Mouse (Mus musculus) testis, adult 2 months (tissue): ENCODE measurements around the gene Serpinh1. TPM values are rescaled to one million over a fixed set of nuclear protein-coding genes. Genes with fewer than 3 reads are reported as not detected.
A peak's percentile ranks its signal among the peaks of the same experiment; 100 is the strongest.

ENCODE experiments used
- H3K27ac ChIP-seq: fragments of 200-500 bp; 2 replicates; pipeline ENCODE4 v1.5.1; 2012; ENCODE audit warnings: low read depth, low read length; ENCODE audit not compliant: control insufficient read depth, insufficient read depth
- H3K27me3 ChIP-seq: fragments of 200-500 bp; 2 replicates; pipeline ENCODE4 v1.6.1; 2012; ENCODE audit warnings: mild to moderate bottlenecking, low read length, moderate library complexity; ENCODE audit not compliant: control insufficient read depth, insufficient read depth
- H3K36me3 ChIP-seq: fragments of 200-500 bp; 2 replicates; pipeline ENCODE4 v1.6.1; 2012; ENCODE audit warnings: mild to moderate bottlenecking, low read length; ENCODE audit not compliant: control insufficient read depth, insufficient read depth
- H3K4me1 ChIP-seq: fragments of 200-500 bp; 2 replicates; pipeline ENCODE4 v1.6.1; 2012; ENCODE audit warnings: low read length; ENCODE audit not compliant: control insufficient read depth, insufficient read depth
- H3K4me3 ChIP-seq: fragments of 200-500 bp; 2 replicates; pipeline ENCODE4 v1.5.1; 2012; ENCODE audit warnings: low read depth, mild to moderate bottlenecking, low read length, moderate library complexity, mixed read lengths; ENCODE audit not compliant: control insufficient read depth
- CTCF ChIP-seq: fragments of 200-500 bp; IDR thresholded peaks from 2 replicates; pipeline ENCODE4 v1.5.1; 2012; ENCODE audit warnings: low read depth, mild to moderate bottlenecking, inconsistent platforms, low read length, moderate library complexity; ENCODE audit not compliant: control insufficient read depth, insufficient read depth, insufficient replicate concordance
- POLR2A ChIP-seq: fragments of 200-500 bp; IDR thresholded peaks from 2 replicates; pipeline ENCODE4 v1.6.1; 2012; ENCODE audit warnings: low read depth, mild to moderate bottlenecking, inconsistent platforms, low read length, moderate library complexity; ENCODE audit not compliant: control insufficient read depth
- polyA plus RNA-seq: library from polyadenylated mRNA; depleted of rRNA; stranded (reverse); fragments of >200 nt; gene quantifications from 2 replicates; pipeline ENCODE4 v1.2.3, GENCODE M21; 2012

Gene Serpinh1
- polyA plus RNA-seq, 1 experiment: 17.8 TPM

DNA sequence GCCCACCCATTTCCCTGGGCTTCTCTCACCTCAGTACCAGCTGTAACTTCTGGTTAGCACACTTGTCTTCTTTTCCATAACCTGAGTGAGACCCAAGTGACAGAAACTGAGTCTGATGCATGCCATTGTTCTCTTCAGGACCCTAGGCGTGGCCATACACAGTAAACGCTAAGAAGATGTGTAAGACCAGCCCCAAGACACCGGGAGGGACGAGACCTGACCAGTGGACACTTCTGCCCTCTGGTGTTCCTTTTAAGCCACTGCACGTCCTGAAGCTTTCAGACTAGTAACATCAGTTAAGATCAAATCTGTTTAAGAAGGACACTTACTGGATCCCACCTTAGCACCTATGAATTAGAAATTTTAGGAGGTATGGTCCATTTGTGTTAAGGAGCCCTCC, 12.0 kb upstream of the Serpinh1 start:
- TF ChIP-seq POLR2A (no peak), CTCF (peak; percentile 87; the same call in 1 of the 2 replicates)
- no peak overlapping the region for H3K27ac ChIP-seq
- no peak overlapping the region for H3K4me3 ChIP-seq
- H3K36me3 ChIP-seq: no peaks in the 10 kb centered on the region
- no peaks in the 10 kb centered on the region for H3K27me3 ChIP-seq
- H3K4me1 ChIP-seq: 0 out of 2 replicates have a peak, but pooled peaks cover 2% of the 10 kb centered on the region

- Histone ChIP-seq H3K27ac (no peak overlapping the region), H3K27me3 (no peaks in the 10 kb centered on the region), H3K4me3 (no peak overlapping the region), H3K36me3 (no peaks in the 10 kb centered on the region), H3K4me1 (0 out of 2 replicates have a peak, but pooled peaks cover 2% of the 10 kb centered on the region)
- TF ChIP-seq POLR2A: no peak
- no peak for TF ChIP-seq CTCF
Measured at GRCm38 (mm10) chr7:99362137-99362536, 9.1 kb upstream of the Serpinh1 start.

GRCm38 (mm10) chr7:99360803-99361414, 7.9 kb upstream of the Serpinh1 start:
- TF ChIP-seq CTCF: no peak
- no peak for TF ChIP-seq POLR2A
- Histone ChIP-seq H3K36me3 (no peaks in the 10 kb centered on the region), H3K4me1 (peaks cover 6% of the 10 kb centered on the region), H3K27me3 (no peaks in the 10 kb centered on the region), H3K4me3 (no peak overlapping the region), H3K27ac (peak overlapping the region; percentile 39; the same call in 1 of the 2 replicates)

DNA sequence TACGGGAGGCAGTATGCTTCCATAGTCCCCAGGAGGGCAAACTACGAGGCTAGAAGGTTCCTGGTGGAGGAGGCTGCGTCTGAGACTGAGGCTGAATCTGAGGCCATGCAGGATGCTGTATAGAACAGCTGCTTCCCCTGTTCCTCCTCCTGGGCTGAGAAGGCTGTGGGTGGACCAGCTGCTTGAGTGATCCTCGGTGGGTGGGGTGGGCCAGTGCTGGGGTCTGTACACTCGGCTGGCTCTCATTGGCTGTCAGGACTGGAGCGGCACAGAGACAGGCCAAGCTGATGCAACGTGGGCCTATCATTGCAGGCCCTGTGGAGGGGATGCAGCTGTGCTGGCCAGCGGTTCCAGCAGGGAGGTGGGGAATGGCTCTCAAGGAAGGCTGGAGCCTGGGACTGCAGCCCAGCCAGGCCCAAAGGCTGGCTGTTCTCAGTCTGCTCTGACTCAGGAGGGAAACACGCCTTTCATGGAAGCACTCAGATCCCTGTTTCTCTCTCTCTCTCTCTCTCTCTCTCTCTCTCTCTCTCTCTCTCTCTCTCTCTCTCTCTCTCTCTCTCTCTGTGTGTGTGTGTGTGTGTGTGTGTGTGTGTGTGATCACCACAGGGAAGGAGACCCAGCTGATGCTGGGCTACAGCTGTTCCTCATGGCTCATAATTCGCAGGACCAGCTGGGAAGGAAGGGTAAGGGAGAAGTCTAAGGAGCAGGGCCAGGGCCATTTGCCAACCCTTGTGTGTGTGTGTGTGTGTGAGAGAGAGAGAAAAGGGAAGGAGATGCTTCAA, 7.2 kb upstream of the Serpinh1 start:
- peak overlapping the region; percentile 80 for H3K27ac ChIP-seq
- no peaks in the 10 kb centered on the region for H3K27me3 ChIP-seq
- no peak overlapping the region for H3K4me3 ChIP-seq
- H3K4me1 ChIP-seq: peaks cover 6% of the 10 kb centered on the region
- no peaks in the 10 kb centered on the region for H3K36me3 ChIP-seq
- TF ChIP-seq CTCF (no peak), POLR2A (0 out of 2 replicates have a peak, but pooled peaks have one; percentile 39)

DNA sequence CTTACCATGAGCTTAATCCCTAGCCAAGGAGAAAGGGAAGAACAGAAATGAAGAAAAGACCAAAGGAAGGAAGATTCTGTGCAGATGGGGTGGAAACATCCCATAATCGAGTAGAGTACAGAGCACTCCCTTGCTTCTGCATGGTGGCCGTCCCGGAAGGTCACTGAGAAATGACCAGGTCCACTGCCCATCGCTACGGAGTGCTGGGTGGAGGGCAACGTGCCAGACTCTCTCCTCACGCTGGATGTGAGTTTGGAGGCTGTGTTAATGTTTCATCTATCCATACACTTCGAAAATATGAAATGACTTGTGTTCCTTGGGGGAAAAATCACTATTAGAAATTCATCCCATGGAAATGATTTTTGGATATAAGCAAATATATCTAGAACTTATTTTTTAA, 5.3 kb upstream of the Serpinh1 start:
- H3K4me1 ChIP-seq: peaks cover 5% of the 10 kb centered on the region
- H3K27me3 ChIP-seq: no peaks in the 10 kb centered on the region
- no peaks in the 10 kb centered on the region for H3K36me3 ChIP-seq
- no peak overlapping the region for H3K4me3 ChIP-seq
- H3K27ac ChIP-seq: no peak overlapping the region
- TF ChIP-seq CTCF (no peak), POLR2A (no peak)

DNA sequence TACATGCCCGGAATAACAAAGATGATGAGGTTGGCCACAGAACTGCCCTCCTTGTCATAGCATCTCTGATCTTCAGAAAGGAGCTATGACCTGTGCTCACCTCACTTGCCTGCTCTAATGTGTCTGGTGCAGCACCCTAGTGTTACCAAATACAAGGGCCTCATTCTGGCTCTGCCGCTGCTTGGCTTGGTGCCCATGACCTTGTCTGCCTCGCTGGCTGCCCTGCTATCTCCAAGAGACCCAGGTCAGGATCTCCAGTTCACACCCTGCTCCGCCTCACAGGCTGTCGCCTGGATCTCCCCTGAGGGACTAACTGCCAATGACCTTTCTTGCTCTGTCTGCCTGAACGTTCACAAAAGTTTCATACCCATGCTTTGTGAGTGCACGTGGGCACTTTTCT, 4.2 kb upstream of the Serpinh1 start:
- no peaks in the 10 kb centered on the region; the same call in 1 of the 2 replicates for H3K27me3 ChIP-seq
- H3K4me1 ChIP-seq: peaks cover 13% of the 10 kb centered on the region
- H3K36me3 ChIP-seq: no peaks in the 10 kb centered on the region
- peak overlapping the region; percentile 70; the same call in 1 of the 2 replicates for H3K27ac ChIP-seq
- no peak overlapping the region for H3K4me3 ChIP-seq
- TF ChIP-seq CTCF: no peak
- TF ChIP-seq POLR2A: no peak

DNA sequence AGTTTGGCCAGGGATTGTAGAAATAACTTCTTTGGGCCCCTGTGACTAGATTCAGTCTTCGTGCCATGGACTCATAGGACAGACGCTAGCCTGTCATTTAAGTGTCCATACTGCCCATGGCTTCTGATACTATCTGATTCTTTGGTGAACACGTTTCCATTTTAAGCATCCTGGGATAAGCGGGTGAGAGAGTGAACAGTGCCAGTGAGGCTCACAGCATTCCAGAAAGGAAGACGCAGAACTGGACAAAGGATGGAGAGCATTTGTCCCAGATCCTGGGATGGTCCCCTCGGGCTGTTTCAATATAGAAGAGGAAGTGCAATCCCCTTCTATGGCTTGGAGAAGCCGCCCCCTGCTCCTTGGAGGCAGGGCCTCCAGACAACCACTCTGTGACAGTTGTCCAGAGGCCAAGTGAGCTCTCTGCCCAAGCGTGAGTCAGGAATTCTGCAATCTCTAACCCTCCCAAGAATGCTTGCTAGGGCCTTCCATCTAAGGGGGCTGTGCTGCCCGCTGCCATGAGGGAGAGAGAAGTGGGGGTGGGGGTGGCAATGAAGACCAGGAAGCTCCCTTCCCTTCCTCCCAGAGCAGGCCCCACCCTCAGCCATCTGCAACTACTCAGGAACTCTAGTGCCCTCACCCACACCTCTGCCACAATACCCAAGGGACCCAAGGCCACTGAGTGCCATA, 3.3 kb upstream of the Serpinh1 start:
- peaks cover 17% of the 10 kb centered on the region for H3K4me1 ChIP-seq
- TF ChIP-seq POLR2A: no peak
- TF ChIP-seq CTCF: no peak

More for the DNA sequence above, 3.3 kb upstream of the Serpinh1 start:
- Histone ChIP-seq H3K27me3 (no peaks in the 10 kb centered on the region; the same call in 1 of the 2 replicates), H3K36me3 (no peaks in the 10 kb centered on the region), H3K4me3 (no peak overlapping the region), H3K27ac (peak overlapping the region; percentile 70)
